Mouse (Mus musculus): ENCODE results near the gene Rnf216. TPM values are rescaled to one million over a fixed set of nuclear protein-coding genes. Genes with fewer than 3 reads are reported as not detected.
A peak's percentile ranks its signal among the peaks of the same experiment; 100 is the strongest.

The Rnf216 gene
- polyA plus RNA-seq, 1 experiment: 12.2 TPM

DNA sequence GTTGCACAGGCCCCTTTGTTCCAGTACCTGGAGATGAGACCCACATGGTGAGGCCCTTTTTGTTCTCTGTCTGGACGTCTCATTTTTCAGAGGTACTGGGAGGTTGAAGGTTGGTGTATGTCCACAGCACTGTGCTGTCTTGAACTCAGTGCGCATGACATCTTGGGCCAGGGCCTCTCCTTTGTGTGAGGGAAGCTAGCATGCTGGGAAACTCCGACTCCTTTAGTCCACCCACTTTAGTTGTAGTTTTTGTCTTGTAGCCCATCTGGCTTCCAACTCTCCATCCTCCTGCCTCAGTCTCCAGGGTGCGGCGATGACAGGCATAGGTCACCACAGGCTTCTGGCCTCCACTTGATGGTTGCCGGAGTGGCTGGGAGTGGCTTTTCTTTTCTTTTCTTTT is 148.1 kb downstream of the Rnf216 start:
- peaks cover 100% of the 10 kb centered on the region for H3K79me2 ChIP-seq (ENCODE audit: control insufficient read depth, insufficient read depth)
- no peak overlapping the region for H3ac ChIP-seq (ENCODE audit: control insufficient read depth, insufficient read length, low read depth)
- H3K27me3 ChIP-seq (ENCODE audit: control insufficient read depth, insufficient read depth, insufficient read length): no peaks in the 10 kb centered on the region
- no peak for TF ChIP-seq CTCF (IDR thresholded peaks at IDR 0.05; ENCODE audit: control insufficient read depth, insufficient read depth, insufficient read length)
- no peak for TF ChIP-seq MYOD1 (IDR thresholded peaks at IDR 0.05; ENCODE audit: control insufficient read depth, insufficient read length, low read depth)
- no peak for TF ChIP-seq CEBPB (IDR thresholded peaks at IDR 0.05; ENCODE audit: low read depth)
- no peak for TF ChIP-seq MYOG (IDR thresholded peaks at IDR 0.05; ENCODE audit: control insufficient read depth, extremely low read depth, insufficient read length)
- TF ChIP-seq USF1 (IDR thresholded peaks at IDR 0.05; ENCODE audit: low read depth): no peak
- TF ChIP-seq MAX (IDR thresholded peaks at IDR 0.05): no peak
- no peak for TF ChIP-seq FOSL1 (IDR thresholded peaks at IDR 0.05; ENCODE audit: insufficient read depth, low read length, poor library complexity, severe bottlenecking)
- peaks cover 58% of the 10 kb centered on the region for H3K36me3 ChIP-seq (ENCODE audit: control insufficient read depth, insufficient read depth)
- H3K79me3 ChIP-seq (ENCODE audit: low read depth): peaks cover 92% of the 10 kb centered on the region
- H3K4me3 ChIP-seq (ENCODE audit: insufficient read depth, poor library complexity, severe bottlenecking): peak overlapping the region; percentile 97

DNA sequence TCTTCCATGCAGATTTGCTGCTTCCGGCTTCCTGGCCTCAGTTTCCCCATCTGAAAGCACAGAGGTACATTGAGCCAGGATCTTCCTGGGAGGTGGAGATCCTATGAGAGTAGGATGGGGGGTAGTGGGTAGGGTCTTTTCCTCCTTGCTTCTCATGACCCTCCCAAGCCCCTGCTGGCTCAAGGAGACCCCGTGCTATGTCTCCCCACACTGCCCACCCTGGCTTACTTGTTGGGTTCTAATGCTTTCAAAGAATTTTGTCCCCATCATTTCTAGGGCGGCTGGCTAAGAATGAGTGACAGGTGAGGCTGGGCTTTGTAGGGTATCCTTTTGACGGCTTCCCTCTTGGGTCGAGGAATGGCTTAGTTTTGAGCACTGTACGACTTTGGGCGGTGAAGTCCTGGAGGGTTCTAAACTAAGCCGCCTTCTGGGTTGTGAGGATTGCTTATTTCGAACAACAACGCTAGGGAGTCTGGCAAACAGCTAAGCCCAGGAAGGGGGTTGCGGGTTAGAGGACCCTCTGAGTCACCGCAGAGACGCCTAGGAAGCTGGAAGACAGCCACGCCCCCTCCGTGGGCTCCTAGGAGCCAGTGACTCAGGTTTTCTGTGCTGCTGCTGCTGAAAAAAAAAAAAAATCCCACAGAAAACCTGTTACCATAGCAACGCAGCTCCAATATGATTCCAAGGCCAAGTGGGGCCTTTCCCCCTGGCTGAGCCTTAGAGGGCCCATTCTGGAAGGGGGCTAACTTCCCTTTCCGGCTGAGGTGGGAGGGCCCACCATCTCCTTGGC is 148.9 kb downstream of the Rnf216 start:
- H3K4me3 ChIP-seq (ENCODE audit: insufficient read depth, poor library complexity, severe bottlenecking): peak overlapping the region; percentile 97
- H3K79me2 ChIP-seq (ENCODE audit: control insufficient read depth, insufficient read depth): peaks cover 92% of the 10 kb centered on the region
- H3K27me3 ChIP-seq (ENCODE audit: control insufficient read depth, insufficient read depth, insufficient read length): no peaks in the 10 kb centered on the region
- H3K36me3 ChIP-seq (ENCODE audit: control insufficient read depth, insufficient read depth): peaks cover 50% of the 10 kb centered on the region
- H3ac ChIP-seq (ENCODE audit: control insufficient read depth, insufficient read length, low read depth): peak overlapping the region; percentile 67
- no peak for TF ChIP-seq CTCF (IDR thresholded peaks at IDR 0.05; ENCODE audit: control insufficient read depth, insufficient read depth, insufficient read length)
- TF ChIP-seq MAX (IDR thresholded peaks at IDR 0.05): no peak
- TF ChIP-seq USF1 (IDR thresholded peaks at IDR 0.05; ENCODE audit: low read depth): no peak
- peak; percentile 2 for TF ChIP-seq FOSL1 (IDR thresholded peaks at IDR 0.05; ENCODE audit: insufficient read depth, low read length, poor library complexity, severe bottlenecking)
- TF ChIP-seq MYOD1 (IDR thresholded peaks at IDR 0.05; ENCODE audit: control insufficient read depth, insufficient read length, low read depth): no peak
- no peak for TF ChIP-seq CEBPB (IDR thresholded peaks at IDR 0.05; ENCODE audit: low read depth)
- H3K79me3 ChIP-seq (ENCODE audit: low read depth): peaks cover 85% of the 10 kb centered on the region

- Histone ChIP-seq H3K79me3 (ENCODE audit: low read depth) (peaks cover 78% of the 10 kb centered on the region), H3K4me3 (ENCODE audit: insufficient read depth, poor library complexity, severe bottlenecking) (peak overlapping the region; percentile 97), H3K27me3 (ENCODE audit: control insufficient read depth, insufficient read depth, insufficient read length) (no peaks in the 10 kb centered on the region), H3K36me3 (ENCODE audit: control insufficient read depth, insufficient read depth) (peaks cover 43% of the 10 kb centered on the region), H3ac (ENCODE audit: control insufficient read depth, insufficient read length, low read depth) (peak overlapping the region; percentile 67), H3K79me2 (ENCODE audit: control insufficient read depth, insufficient read depth) (peaks cover 85% of the 10 kb centered on the region)
- no peak for TF ChIP-seq CEBPB (IDR thresholded peaks at IDR 0.05; ENCODE audit: low read depth)
- TF ChIP-seq MYOD1 (IDR thresholded peaks at IDR 0.05; ENCODE audit: control insufficient read depth, insufficient read length, low read depth): no peak
- peak; percentile 48 for TF ChIP-seq USF1 (IDR thresholded peaks at IDR 0.05; ENCODE audit: low read depth)
- TF ChIP-seq MAX (IDR thresholded peaks at IDR 0.05): peak; percentile 97
Observed at GRCm38 (mm10) chr5:142963003-142963704, 149.6 kb downstream of the Rnf216 start.

DNA sequence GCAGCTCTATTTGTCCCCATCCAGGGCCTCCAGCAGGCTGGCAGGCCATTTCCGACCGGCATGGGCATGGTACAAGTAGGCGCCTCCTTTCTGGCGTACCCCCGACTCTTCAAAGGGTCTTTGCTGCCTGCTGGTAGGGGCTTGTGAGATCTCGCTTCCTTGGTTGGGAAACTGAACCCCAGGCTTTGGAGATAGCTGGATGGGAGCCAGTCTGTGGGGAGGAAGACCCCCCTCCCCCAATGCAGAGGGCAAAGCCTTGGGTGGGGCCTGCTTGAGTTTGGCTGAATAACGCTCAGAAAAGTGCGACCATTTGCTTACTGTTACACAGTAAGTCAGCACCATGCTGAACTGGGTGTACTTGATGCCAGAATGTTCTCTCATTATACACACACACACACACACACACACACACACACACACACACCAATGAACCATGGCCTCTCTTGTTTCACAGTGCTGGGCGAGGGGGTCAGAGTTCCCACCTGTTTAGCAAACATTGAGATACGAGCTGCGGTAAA is 150.3 kb downstream of the Rnf216 start:
- Histone ChIP-seq H3ac (ENCODE audit: control insufficient read depth, insufficient read length, low read depth) (peak overlapping the region; percentile 84), H3K79me2 (ENCODE audit: control insufficient read depth, insufficient read depth) (peaks cover 78% of the 10 kb centered on the region), H3K27me3 (ENCODE audit: control insufficient read depth, insufficient read depth, insufficient read length) (no peaks in the 10 kb centered on the region), H3K79me3 (ENCODE audit: low read depth) (peaks cover 72% of the 10 kb centered on the region), H3K36me3 (ENCODE audit: control insufficient read depth, insufficient read depth) (peaks cover 37% of the 10 kb centered on the region), H3K4me3 (ENCODE audit: insufficient read depth, poor library complexity, severe bottlenecking) (peak overlapping the region; percentile 97)
- TF ChIP-seq USF1 (IDR thresholded peaks at IDR 0.05; ENCODE audit: low read depth): no peak

DNA sequence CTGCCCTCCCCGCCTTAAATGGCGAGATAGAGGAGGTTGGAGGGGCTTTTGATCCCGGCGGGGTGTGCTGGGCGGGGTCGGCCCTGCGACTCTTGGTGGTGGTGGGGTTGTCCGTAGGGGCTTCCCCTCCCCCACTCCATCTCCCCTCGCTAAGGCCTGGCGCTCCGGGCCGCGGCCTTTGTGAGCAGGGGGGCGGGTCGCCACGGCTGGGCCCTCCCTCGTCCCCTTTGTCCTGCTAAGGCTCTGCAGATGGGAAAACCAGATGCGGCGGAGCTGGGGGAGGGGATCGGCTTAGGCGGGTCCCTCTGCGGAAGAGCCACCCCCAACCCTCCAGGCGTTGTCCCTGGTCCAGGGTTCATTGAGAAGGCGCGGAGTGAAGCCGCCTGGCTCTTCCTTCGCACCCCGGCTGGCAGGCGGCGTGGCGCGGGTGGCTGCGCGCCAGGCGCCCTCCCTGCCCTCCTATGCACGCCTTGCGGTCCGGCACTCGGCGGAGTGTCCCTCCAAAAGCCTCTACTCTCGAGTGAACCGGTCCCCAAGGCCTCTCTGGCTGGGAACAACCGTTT is 150.8 kb downstream of the Rnf216 start:
- H3K79me3 ChIP-seq (ENCODE audit: low read depth): peaks cover 66% of the 10 kb centered on the region
- H3ac ChIP-seq (ENCODE audit: control insufficient read depth, insufficient read length, low read depth): peak overlapping the region; percentile 84
- peaks cover 32% of the 10 kb centered on the region for H3K36me3 ChIP-seq (ENCODE audit: control insufficient read depth, insufficient read depth)
- peak overlapping the region; percentile 97 for H3K4me3 ChIP-seq (ENCODE audit: insufficient read depth, poor library complexity, severe bottlenecking)
- H3K79me2 ChIP-seq (ENCODE audit: control insufficient read depth, insufficient read depth): peaks cover 73% of the 10 kb centered on the region
- H3K27me3 ChIP-seq (ENCODE audit: control insufficient read depth, insufficient read depth, insufficient read length): no peaks in the 10 kb centered on the region
- TF ChIP-seq MAX (IDR thresholded peaks at IDR 0.05) (peak; percentile 90), FOSL1 (IDR thresholded peaks at IDR 0.05; ENCODE audit: insufficient read depth, low read length, poor library complexity, severe bottlenecking) (no peak)

DNA sequence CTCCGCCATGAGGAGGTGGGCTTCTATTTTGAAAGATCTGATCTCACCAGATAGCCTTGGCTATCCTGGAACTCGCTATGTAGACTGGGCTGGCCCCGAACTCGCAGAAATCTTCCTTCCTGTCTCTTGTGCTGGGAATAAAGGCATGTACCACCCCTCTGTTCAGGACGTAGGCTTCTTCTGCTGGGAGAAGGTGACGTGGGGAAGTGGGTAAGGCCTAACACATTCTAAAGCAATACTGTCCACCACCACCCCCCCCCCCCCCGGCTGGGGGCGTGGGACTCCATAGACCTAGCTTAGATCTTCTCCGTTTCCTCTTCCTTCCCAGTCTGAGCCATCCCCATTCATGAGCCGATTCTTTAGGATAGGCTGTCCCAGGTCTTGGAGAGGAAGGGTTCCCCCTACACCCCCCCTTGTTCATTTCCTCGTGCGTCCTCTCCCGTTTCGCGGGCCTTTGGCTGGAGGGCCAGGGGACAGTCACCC is 151.4 kb downstream of the Rnf216 start:
- no peak for TF ChIP-seq MYOD1 (IDR thresholded peaks at IDR 0.05; ENCODE audit: control insufficient read depth, insufficient read length, low read depth)
- TF ChIP-seq FOSL1 (IDR thresholded peaks at IDR 0.05; ENCODE audit: insufficient read depth, low read length, poor library complexity, severe bottlenecking): no peak
- peaks cover 61% of the 10 kb centered on the region for H3K79me3 ChIP-seq (ENCODE audit: low read depth)
- H3ac ChIP-seq (ENCODE audit: control insufficient read depth, insufficient read length, low read depth): peak overlapping the region; percentile 84
- peaks cover 26% of the 10 kb centered on the region for H3K36me3 ChIP-seq (ENCODE audit: control insufficient read depth, insufficient read depth)
- peak overlapping the region; percentile 97 for H3K4me3 ChIP-seq (ENCODE audit: insufficient read depth, poor library complexity, severe bottlenecking)
- peaks cover 68% of the 10 kb centered on the region for H3K79me2 ChIP-seq (ENCODE audit: control insufficient read depth, insufficient read depth)
- no peaks in the 10 kb centered on the region for H3K27me3 ChIP-seq (ENCODE audit: control insufficient read depth, insufficient read depth, insufficient read length)

Measured in C2C12 (cell line).